Mouse (Mus musculus) intestine, embryonic 14.5 days (tissue): ENCODE data around the gene Gm6408. TPM values are rescaled to one million over a fixed set of nuclear protein-coding genes. Genes with fewer than 3 reads are reported as not detected.
"Not testable (repeated sequence)": the region's sequence is repeated elsewhere in the genome, so short reads cannot be mapped to it uniquely, and the experiment has no call there.

Experiments used
- ATAC-seq: fragments of 200-750 bp; cut with Nextera tagmentation; replicated peaks from 2 replicates; pipeline ENCODE4 v1.8.0; 2017; ENCODE audit warnings: low read depth, moderate number of reproducible peaks, moderate TSS enrichment, moderate library complexity; ENCODE audit not compliant: low FRiP score, low TSS enrichment
- DNase-seq: peaks from one replicate; pipeline ENCODE4 v3.0.0-alpha.2; 2018; ENCODE audit warnings: low spot score
- H3K27ac ChIP-seq: fragments of 300-500 bp; sonication (generic); 2 replicates; pipeline ENCODE4 v1.5.1; 2014; ENCODE audit warnings: low read depth, mild to moderate bottlenecking, control low read depth
- H3K27me3 ChIP-seq: fragments of 300-500 bp; sonication (generic); replicated peaks from 2 replicates; pipeline ENCODE4 v1.6.1; 2014; ENCODE audit warnings: low read length, control low read depth; ENCODE audit not compliant: control insufficient read depth, insufficient read depth
- H3K36me3 ChIP-seq: fragments of 300-500 bp; sonication (generic); 2 replicates; pipeline ENCODE4 v1.6.1; 2014; ENCODE audit warnings: low read length, control low read depth; ENCODE audit not compliant: control insufficient read depth, insufficient read depth
- H3K4me1 ChIP-seq: fragments of 300-500 bp; sonication (generic); replicated peaks from 2 replicates; pipeline ENCODE4 v1.6.1; 2014; ENCODE audit warnings: low read length, control low read depth, mixed read lengths; ENCODE audit not compliant: control insufficient read depth, insufficient read depth
- H3K4me2 ChIP-seq: fragments of 300-500 bp; sonication (generic); 2 replicates; pipeline ENCODE4 v1.6.1; 2014; ENCODE audit warnings: low read length
- H3K4me3 ChIP-seq: fragments of 300-500 bp; sonication (generic); 2 replicates; pipeline ENCODE4 v1.5.1; 2014; ENCODE audit warnings: low read depth, low read length, control low read depth, mixed read lengths
- H3K9ac ChIP-seq: fragments of 300-500 bp; sonication (generic); 2 replicates; pipeline ENCODE4 v1.6.1; 2014; ENCODE audit warnings: mild to moderate bottlenecking, low read length
- H3K9me3 ChIP-seq: fragments of 300-500 bp; sonication (generic); 2 replicates; pipeline ENCODE4 v1.6.1; 2016; ENCODE audit warnings: low read length, control low read depth; ENCODE audit not compliant: control insufficient read depth
- whole genome bisulfite sequencing: fragments of 180-500 bp; shearing (Covaris S2); extraction: QIAGEN DNeasy Blood & Tissue Kit; methylation state at CpG from one replicate; pipeline ENCODE4 v1.1.7; 2014; 5-methylcytosine and 5-hydroxymethylcytosine counted together
- polyA plus RNA-seq: library from polyadenylated mRNA; unstranded; fragments of >200 nt; fragmentation: Nextera tagmentation; extraction: Ambion mirVana; gene quantifications from 2 replicates; pipeline ENCODE4 v1.2.1, GENCODE M21; 2014

Gene Gm6408
- polyA plus RNA-seq, 1 experiment from 2014 or later = not detected

- DNase-seq (no peak), ATAC-seq (no peak)
- H3K27me3 ChIP-seq = no peaks in the 10 kb centered on the region
- H3K9ac ChIP-seq = no peak overlapping the region
- H3K4me2 ChIP-seq = no peak overlapping the region
- no peak overlapping the region for H3K27ac ChIP-seq
- WGBS = 93% methylated on average over 6 of the region's 6 CpGs
- no peaks in the 10 kb centered on the region for H3K36me3 ChIP-seq
- no peak overlapping the region for H3K4me3 ChIP-seq
- H3K4me1 ChIP-seq = no peaks in the 10 kb centered on the region
- H3K9me3 ChIP-seq = no peaks in the 10 kb centered on the region
Measured at GRCm38 (mm10) chr5:146453556-146453955, 28.2 kb upstream of the Gm6408 start.

GRCm38 (mm10) chr5:146461612-146462011, 20.2 kb upstream of the Gm6408 start:
- H3K27me3 ChIP-seq = no peaks in the 10 kb centered on the region
- H3K4me1 ChIP-seq = no peaks in the 10 kb centered on the region
- H3K4me2 ChIP-seq = no peak overlapping the region
- no peak overlapping the region for H3K4me3 ChIP-seq
- H3K36me3 ChIP-seq = no peaks in the 10 kb centered on the region
- no peak overlapping the region for H3K27ac ChIP-seq
- H3K9ac ChIP-seq = no peak overlapping the region
- no peak for DNase-seq
- no peaks in the 10 kb centered on the region for H3K9me3 ChIP-seq
- WGBS = 81% methylated on average over 8 of the region's 8 CpGs
- ATAC-seq = no peak

DNA sequence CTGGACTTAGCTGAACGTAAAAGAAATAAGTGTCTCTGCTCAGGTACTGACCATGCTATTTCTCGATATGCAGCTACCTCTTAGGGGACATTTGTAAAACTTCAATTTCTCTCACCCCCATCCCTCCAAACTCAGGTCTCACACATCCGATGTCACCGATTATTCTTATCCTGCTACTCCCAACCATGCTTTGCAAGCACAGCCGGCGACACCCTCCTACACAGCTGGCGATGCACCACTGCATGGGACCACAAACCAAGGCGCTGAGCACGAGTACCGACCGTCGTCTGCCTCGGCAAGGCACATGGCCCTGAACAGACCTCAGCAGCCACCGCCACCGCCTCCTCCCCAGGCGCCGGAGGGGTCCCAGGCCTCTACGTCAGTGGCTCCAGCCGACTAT, 15.1 kb upstream of the Gm6408 start:
- ATAC-seq (no peak), DNase-seq (no peak)
- no peaks in the 10 kb centered on the region for H3K9me3 ChIP-seq
- no peaks in the 10 kb centered on the region for H3K36me3 ChIP-seq
- 94% methylated on average over 19 of the region's 19 CpGs for WGBS
- no peaks in the 10 kb centered on the region for H3K27me3 ChIP-seq
- no peak overlapping the region for H3K27ac ChIP-seq
- H3K9ac ChIP-seq = no peak overlapping the region
- no peak overlapping the region for H3K4me2 ChIP-seq
- no peak overlapping the region for H3K4me3 ChIP-seq
- no peaks in the 10 kb centered on the region for H3K4me1 ChIP-seq

DNA sequence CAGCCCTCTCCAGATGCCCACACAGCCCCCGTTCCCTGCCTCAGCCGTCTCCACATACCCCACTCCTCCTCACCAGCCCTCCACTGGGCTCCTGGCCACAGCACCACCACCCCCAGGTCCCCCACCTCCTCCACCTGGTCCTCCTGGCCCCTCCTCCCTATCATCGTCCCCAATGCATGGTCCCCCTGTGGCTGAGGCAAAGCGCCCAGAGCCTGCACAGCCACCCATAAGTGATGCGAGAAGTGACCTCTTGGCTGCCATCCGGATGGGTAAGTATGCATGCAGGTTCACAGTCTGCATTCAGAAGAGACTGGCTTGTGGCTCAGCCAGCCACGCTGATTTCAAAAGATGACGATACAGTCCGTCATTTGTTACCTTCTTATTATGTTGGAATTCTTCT, 13.5 kb upstream of the Gm6408 start:
- ATAC-seq (no peak), DNase-seq (no peak)
- Histone ChIP-seq H3K4me2 (no peak overlapping the region), H3K36me3 (no peaks in the 10 kb centered on the region), H3K27ac (no peak overlapping the region), H3K4me1 (no peaks in the 10 kb centered on the region), H3K9ac (no peak overlapping the region), H3K9me3 (no peaks in the 10 kb centered on the region), H3K27me3 (no peaks in the 10 kb centered on the region), H3K4me3 (no peak overlapping the region)
- WGBS = 93% methylated on average over 9 of the region's 9 CpGs

GRCm38 (mm10) chr5:146470821-146471220, 10.9 kb upstream of the Gm6408 start:
- Histone ChIP-seq H3K36me3 (no peaks in the 10 kb centered on the region), H3K4me3 (no peak overlapping the region), H3K4me2 (no peak overlapping the region), H3K9ac (no peak overlapping the region), H3K9me3 (no peaks in the 10 kb centered on the region), H3K27me3 (no peaks in the 10 kb centered on the region), H3K4me1 (no peaks in the 10 kb centered on the region), H3K27ac (no peak overlapping the region)
- no peak for ATAC-seq
- 83% methylated on average over 9 of the region's 9 CpGs for WGBS
- no peak for DNase-seq

DNA sequence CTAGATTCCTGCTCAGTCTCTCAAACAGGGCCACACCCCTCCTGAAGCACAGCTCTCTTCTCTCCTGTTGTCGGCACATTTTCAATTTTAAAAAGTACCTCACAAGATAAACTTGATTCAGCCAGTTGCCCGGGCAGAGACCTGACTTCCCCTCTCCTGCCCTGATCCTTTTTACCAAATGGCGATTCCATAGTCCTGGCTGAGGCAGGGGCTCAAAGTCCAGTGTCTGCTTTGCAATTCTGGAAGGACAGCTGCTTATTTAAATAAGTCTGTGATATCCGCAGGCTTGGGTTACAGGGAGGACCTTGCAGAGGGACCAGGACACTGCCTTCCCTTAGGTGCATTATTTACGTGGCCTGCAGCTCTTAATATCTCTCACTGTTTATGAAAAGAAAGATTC, 10.5 kb upstream of the Gm6408 start:
- Histone ChIP-seq H3K4me1 (no peaks in the 10 kb centered on the region), H3K27ac (no peak overlapping the region), H3K9ac (no peak overlapping the region), H3K36me3 (no peaks in the 10 kb centered on the region), H3K9me3 (no peaks in the 10 kb centered on the region), H3K4me2 (no peak overlapping the region), H3K27me3 (no peaks in the 10 kb centered on the region), H3K4me3 (no peak overlapping the region)
- 76% methylated on average over 5 of the region's 5 CpGs for WGBS
- no peak for DNase-seq
- ATAC-seq = no peak

DNA sequence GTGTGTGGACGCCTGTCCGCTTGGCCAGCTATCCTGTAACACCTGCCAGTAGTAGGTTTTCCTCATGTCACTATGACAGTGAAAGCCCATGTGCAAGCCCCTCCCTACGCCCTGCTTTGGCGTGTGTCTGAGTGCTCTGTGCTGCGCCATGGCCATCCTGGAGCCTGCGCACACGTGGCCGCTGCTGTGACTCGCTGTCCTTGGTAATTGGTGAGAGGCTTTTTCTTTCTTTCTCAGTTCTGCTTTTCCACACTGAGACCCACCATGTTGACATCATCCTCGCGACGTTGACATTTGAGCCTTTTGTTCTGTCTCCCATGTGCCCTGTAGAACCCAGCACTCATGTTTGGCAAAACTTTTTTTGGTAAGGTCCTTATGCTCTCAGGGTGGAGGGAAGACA, 9.9 kb upstream of the Gm6408 start:
- H3K9me3 ChIP-seq = no peaks in the 10 kb centered on the region
- ATAC-seq (no peak), DNase-seq (no peak)
- H3K4me2 ChIP-seq = no peak overlapping the region
- H3K9ac ChIP-seq = no peak overlapping the region
- no peaks in the 10 kb centered on the region for H3K27me3 ChIP-seq
- H3K4me3 ChIP-seq = no peak overlapping the region
- 94% methylated on average over 12 of the region's 12 CpGs for WGBS
- H3K4me1 ChIP-seq = no peaks in the 10 kb centered on the region
- H3K36me3 ChIP-seq = no peaks in the 10 kb centered on the region
- no peak overlapping the region for H3K27ac ChIP-seq

DNA sequence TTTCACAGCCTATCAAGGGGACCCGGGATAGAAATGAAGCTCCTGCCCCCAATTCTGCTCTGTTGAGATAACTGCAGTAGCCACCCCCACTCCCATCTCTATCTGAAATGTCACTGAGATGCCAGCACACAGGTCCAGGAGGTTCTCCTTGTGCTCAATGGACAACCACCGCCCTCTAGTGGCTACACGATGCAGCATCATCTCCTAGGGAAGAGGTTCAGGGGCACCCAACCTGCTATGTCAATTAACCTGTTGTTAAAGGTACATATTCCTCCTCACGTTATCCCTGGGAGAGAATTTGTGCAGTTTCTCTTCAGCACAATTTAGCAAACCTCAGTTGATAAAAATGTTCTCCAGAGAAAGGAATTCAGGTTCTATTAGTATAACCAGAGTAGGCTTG, 2.2 kb upstream of the Gm6408 start:
- not testable (repeated sequence) for H3K36me3 ChIP-seq, H3K27me3 ChIP-seq, H3K27ac ChIP-seq, H3K4me3 ChIP-seq, ATAC-seq, H3K4me2 ChIP-seq, DNase-seq, H3K4me1 ChIP-seq, H3K9me3 ChIP-seq, H3K9ac ChIP-seq
- WGBS = 10% methylated on average over 4 of the region's 4 CpGs

DNA sequence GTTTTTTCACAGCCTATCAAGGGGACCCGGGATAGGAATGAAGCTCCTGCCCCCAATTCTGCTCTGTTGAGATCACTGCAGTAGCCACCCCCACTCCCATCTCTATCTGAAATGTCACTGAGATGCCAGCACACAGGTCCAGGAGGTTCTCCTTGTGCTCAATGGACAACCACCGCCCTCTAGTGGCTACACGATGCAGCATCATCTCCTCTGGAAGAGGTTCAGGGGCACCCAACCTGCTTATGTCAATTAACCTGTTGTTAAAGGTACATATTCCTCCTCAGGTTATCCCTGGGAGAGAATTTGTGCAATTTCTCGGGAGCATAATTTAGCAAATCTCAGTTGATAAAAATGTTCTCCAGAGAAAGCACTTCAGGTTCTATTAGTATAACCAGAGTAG, 7.2 kb downstream of the Gm6408 start:
- not testable (repeated sequence) for ATAC-seq, H3K4me3 ChIP-seq, H3K4me1 ChIP-seq, H3K9ac ChIP-seq, DNase-seq, H3K27ac ChIP-seq, H3K4me2 ChIP-seq, H3K9me3 ChIP-seq, H3K27me3 ChIP-seq, H3K36me3 ChIP-seq
- 8% methylated on average over 3 of the region's 4 CpGs for WGBS
